Mouse (Mus musculus): Measurements from ENCODE around the gene Arl15.

DNA sequence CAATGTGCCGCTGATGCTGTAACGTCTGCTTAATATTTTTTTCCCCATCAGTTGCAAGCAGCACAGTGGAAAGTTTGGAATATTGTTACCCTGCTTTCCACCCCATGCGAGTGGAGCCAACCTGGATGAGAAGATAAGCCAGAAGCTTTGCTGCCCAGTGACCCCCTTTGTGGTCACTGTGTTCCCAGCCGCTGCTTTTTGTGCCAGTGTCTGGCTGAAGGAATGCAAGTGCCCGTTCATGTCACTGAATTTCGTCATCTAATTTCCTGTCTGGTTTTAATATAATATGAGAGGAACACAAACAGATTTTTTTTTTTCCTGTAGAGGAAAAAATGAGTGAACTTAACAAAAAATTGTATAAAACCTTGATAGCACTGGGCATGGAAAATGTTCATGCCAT is 46.1 kb downstream of the Arl15 start:
- TF ChIP-seq CTCF (IDR thresholded peaks at IDR 0.05; ENCODE audit: low read depth) (no peak), EP300 (IDR thresholded peaks at IDR 0.05; ENCODE audit: low read depth) (no peak)
